Mouse (Mus musculus) cerebellum, adult 9-10 months (tissue): Measurements from ENCODE around the gene Rasgef1c.

Source experiments
- DNase-seq: peaks from one replicate; pipeline ENCODE4 v3.0.0; 2022

Gene Rasgef1c

DNA sequence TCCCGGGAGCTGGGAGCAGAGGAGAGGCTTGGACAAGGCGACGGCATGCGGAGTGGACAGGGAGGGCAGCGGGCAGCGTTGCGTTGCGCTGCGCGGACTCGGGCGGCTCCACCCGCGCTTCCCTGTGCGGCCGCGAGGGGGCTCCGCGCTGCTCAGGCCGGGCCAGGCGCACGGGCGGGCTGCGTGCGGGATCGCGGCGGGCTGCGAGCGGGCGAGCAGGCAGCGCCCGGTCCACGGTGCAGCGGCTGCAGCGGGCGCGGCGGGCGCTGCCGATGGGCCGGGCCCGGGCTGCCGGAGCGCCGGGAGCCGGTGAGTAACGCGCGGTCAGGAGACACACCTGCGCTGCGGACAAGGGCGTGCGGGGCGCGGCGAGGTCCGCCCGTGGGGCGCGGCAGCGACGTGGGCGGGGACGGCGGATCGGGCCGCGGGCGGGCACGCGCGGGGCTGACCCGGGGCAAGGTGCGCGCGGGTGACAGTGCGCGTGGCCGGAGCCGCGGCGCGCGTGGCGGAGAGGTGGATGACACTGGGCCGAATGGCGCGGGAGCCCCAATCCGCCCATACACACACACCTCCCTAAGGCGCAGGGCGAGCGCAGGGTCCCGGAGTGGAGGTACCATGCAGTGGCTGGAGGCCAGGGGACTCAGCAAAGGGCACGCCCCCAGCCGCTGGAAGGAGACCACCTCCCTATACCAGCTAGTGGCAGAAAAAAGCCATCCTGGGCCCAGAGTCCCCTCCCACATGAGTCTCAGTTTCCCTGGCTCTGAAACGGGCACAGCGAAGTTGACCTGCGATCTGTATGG, at the start of gene Rasgef1c:
Gene Rasgef1c (plus strand): TSS at position 177 of the 800 bp plus-strand sequence.
- peak; percentile 82 for DNase-seq

DNA sequence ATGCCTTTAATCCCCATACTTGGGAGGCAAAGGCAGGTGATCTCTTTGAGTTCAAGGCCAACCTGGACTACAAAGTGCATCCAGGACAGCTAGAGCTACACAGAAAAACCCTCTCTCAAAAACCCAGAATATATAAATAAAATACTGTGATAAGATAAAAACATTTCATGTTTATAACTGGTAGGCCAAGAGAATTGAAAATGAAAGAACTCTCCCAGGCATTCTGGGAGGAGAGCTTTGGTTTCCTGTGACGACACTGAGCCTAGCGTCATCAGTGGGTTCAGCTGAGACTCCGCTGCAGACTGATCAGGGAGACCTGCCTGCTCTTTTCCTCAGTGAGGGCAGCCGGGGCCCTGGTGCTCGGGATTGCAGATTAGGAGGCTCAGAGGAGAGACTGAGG, 46.5 kb upstream of the Rasgef1c start:
- DNase-seq: no peak

DNA sequence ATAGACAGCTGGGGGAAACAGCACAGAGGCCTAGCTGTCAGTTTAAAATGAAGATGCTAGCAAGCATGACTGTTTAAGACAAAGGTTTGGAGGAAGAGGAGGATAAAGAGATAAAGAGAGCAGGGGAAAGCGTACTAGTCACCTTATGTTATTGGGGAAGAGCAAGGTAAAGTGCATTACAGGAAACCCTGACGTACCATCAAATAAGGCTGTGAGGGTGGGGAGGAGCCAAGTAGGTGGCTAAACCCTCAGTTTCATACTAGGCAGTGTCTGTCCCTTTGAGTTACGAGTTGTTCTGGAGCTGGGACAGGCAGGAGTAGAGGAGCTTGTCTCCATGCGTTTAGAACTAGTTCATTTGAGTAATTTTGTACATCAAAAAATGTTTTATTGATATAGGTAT, 40.5 kb upstream of the Rasgef1c start:
- DNase-seq: no peak

DNA sequence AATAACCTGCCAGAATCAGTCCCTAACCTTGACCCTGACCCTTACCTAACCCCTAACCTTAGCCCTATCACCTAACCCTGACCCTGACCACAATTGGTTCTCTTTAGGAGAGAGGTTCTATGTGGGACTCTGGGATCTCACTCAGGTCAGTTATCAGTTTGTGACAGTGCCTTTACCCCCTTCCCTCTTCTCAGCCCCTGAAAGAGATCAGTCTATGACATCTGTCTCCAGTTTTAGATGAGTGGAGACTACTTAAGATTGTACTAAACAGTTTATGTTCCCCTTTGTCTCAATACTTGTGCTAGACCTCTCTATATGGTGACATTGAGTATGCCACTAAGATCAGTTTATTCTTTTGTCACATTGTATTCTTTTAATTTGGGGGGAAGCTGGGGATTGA, 37.7 kb upstream of the Rasgef1c start:
- DNase-seq: no peak

DNA sequence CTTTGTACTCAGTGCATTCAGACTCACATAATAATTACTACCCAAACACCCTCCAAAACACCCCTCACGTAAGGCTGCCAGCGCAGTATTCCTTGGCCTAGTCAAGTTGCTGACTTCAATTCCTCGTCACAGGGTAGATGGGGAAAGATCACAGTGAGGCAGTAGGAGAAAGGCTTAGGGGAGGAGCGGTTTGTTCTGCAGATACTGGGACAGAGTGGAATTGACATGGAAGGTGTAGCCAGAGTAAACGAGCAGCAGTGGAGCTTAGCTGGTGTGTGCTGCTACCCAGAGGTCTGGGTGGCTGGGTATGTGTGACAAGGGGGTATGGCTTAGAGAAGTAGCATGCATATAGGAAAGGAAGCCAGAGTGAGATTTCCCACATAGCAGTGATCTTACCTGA, 34.3 kb upstream of the Rasgef1c start:
- no peak for DNase-seq

DNA sequence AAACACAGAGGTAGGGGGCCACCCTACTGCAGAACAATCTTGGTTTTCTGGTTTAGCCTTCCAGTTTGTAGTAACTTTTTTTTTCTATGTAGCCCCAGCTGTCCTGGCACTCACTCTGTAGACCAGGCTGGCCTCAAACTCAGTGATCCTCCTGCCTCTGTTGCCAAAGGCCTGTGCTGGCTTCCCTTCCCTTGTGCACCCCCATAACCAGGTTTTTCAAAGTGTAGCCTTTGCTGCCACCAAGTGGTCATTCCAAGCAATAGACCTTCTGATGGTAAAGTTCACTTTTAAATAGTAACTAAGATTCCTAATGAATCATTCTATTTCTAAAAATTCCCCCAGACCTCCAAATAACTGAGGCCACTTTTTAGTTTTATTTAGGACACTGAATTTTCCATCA, 31.9 kb upstream of the Rasgef1c start:
- peak; percentile 63 for DNase-seq

DNA sequence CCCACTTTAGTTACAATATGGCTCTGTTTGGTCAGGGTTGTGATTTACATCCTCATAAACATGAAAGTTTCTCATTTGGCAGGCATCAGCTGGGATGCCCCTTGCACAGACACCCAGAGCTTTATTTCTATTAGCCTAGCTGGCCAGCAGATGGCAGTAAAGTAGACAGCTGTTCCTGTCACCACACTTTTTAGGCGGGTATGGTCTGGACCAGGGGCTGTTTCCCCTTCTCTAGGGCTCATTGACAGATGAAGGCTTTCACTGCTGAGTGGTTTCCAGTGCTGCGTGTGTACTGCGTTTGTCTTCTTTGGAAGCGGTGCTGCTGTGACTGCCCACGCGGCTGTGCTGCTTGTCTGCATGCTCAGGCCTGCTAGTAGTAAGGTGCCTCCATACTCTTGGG, 29.7 kb upstream of the Rasgef1c start:
- peak; percentile 51 for DNase-seq

DNA sequence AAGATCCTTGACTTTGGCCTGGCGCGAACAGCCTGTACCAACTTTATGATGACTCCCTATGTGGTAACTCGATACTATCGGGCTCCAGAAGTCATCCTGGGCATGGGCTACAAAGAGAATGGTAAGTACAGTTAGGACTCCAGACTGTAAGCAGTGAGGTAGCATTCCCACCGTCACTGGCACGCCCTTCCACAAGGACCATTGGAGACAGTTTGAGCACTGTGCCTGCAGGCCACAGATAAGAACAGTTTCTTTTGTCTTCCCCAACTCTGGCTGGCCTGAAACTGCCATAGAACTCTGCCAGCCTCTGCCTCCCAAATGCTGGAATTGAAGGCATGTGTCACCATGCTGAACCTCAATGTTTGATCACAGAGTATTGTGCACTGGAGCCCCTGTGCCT, 28.9 kb upstream of the Rasgef1c start:
- DNase-seq: no peak

DNA sequence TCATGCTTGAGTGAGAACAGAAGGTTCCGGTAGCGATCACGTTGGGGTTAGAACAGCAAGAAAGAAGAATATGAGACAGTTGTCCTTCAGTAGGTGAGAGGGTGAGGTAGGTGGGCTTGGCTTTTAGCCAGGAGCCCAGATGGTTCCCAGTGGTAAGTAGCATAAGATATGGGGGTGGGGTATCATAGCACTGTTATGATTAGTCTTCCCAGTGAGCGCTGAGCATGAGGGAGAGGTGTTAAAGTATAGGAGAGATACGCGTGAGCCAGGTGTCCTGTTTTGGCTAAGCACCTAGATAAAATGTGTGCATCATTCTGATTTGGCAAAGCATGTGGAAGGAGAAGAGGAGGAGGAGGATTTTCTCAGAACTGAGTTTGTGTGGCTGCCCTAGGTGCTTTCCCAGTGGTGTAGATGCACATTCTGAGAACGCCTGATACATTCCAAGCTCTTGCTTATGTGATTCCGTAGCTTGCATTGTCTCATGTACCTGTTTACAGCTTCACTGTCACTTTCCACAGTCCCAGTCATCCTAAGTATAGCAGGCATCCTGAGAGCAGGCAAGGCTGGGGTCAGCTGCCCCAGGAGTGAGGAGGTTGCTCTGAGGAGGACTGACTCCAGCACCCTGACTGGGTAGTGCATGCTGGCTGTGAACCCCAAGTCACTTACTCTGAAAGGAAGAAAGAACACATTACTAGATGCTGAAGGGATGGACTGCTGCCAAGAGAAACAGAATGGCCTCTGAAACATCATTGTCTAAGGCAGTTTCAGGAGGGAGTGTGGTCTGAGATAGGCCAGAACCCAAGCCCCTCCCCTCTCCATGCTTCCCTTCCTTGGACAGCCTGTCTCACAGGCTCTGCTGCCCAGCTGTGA, 24.5 kb upstream of the Rasgef1c start:
- DNase-seq: peak; percentile 65

DNA sequence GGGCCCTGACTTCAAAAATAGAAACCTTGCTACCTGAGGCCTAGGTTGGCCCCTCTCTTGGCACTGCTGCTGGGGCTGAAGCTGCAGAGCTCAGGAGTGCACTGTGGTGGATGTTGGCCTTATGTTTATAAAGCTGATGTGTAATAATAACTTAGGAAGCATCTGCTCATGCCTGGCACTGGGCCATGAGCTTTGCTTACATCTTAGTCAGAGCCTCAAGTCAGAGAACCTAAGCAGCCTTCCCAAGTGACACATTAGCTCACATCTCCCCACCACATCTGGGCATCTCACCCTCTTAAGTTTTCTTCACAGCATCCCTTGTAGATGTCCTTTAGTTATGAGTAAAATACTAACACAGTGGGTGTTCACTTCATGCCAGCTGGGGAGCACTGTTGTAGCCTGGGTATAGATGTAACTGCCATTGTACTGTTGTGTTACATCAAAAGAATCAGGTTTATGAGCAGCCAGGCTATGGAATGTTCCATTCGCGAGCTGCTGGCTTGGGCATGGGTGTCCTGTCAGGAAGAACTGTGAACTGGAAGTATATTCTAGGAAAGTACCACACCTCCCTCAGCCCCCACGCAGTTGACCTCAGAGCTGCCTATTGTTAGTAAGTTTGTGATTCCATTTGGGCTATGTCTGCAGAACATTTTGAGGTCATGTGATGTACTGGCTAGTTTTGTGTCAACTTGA, 21.5 kb upstream of the Rasgef1c start:
- DNase-seq: no peak

DNA sequence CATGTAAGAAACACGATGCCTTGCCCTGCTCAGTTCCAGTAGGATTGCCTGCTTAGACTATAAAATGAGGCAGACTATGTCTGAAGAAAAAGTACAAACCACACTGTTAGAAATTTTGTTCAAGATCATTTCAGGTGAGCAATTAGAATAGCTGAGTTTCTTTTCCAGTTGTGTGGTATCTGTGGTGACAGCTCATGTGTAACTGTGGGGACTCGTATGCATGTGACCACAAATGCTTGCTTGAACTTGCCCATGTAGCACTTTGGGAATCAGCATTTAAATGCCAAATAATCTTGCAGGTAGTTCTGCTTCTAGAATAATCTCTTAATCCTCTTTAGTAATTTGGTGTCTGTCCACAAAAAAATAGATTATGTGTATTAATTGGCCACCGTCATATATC, 18.2 kb upstream of the Rasgef1c start:
- no peak for DNase-seq

DNA sequence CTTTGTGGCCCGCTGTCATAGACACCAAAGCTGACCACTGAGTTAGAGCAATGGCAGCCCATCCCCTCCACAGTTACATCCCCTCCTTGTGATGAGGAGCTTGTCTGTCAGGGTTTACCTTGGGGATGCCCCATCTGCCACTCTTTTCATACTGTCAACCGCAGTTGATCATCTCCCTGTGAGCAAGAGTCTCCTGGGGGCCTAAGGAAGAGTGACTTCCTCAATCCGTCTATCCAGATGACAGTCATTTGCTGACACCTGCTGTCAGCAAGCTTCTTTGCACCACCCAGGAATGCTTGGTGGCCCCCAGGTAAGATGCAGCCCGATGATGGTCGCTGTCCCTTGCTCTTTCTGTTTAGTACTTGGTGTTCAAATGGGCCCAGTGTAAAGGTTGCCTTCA, 13.2 kb upstream of the Rasgef1c start:
- no peak for DNase-seq

DNA sequence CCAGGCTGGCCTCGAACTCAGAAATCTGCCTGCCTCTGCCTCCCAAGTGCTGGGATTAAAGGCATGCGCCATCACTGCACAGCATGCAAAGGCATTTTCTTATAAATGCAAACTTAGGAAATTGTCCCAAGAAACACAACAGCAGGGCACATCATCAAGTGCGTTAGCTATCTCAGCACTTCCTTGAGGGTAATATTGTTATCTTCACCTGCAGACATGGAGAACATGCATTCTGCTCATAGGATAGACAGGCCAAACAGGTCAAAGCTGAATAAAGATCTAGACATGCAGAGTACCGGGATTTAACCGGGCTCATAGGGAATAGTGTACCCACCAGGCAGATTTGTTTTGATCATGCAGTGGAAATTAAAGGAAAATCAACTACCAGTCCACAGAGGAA, 9.6 kb upstream of the Rasgef1c start:
- no peak for DNase-seq

DNA sequence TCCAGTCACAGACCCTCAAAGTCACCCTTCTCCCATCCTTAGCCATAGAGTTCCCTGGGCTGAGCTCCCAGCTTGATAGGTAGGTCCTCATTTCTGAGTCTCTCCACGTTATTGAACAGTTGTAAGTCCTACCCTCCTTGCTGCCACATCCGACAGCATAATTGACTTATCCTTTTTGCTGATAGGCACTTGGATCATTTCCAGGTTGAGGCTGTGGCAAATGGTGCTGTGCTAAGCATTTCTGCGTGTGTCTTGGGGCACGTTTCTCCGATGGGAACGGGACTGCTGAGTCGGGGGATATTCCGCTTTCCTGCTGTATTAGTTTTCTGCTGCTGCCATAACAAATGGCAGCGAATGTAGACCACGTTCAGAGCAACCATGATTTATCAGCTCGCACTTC, 7.8 kb upstream of the Rasgef1c start:
- no peak for DNase-seq

DNA sequence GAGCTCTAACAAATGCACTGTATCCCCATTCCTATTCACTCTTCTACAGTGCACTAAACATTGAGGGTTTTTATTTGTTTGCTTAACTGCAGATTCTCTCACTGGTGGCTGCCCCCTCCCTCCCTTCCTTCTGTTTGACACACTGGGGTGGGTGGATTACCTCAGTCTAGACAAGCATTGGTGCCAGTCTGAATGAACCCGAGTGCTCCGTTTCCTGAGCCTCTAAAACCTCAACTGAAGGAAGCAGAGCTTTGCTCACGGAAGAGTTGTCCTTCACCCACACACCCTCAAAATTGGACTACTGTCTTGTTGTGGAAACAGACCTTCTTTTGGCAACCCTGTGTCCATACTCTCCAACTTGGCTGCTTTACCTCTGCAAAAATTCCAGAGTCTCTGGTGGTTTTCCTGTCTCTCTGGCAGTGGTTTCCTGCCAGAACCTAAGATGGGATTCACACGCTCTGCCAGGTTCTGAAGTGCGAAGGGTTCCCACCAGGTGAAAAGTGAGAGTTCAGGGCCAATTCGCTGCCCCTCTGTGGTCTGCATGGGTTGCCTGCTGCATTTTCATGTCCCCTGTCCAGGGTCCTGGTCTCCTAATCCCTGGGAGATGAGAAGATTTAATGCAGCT, 5.6 kb upstream of the Rasgef1c start:
- DNase-seq: no peak

DNA sequence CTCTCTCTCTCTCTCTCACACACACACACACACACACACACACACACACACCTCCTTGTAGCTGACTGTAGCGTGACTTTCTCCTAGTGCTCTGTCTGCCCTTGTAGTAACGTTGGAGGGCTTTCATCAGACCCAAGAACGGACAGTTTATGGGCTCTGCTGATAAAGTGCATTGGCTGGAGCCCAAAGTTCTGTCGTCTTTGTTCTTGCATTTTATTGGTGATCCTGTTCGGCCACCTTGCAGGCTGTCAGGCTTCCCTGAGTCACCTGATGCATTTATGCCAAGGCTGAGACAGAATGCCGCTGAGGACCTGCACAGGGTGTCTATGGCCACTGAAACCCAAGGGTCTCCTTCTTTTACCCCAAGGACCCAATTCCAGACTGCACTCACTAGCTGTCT, 1.6 kb upstream of the Rasgef1c start:
- no peak for DNase-seq

DNA sequence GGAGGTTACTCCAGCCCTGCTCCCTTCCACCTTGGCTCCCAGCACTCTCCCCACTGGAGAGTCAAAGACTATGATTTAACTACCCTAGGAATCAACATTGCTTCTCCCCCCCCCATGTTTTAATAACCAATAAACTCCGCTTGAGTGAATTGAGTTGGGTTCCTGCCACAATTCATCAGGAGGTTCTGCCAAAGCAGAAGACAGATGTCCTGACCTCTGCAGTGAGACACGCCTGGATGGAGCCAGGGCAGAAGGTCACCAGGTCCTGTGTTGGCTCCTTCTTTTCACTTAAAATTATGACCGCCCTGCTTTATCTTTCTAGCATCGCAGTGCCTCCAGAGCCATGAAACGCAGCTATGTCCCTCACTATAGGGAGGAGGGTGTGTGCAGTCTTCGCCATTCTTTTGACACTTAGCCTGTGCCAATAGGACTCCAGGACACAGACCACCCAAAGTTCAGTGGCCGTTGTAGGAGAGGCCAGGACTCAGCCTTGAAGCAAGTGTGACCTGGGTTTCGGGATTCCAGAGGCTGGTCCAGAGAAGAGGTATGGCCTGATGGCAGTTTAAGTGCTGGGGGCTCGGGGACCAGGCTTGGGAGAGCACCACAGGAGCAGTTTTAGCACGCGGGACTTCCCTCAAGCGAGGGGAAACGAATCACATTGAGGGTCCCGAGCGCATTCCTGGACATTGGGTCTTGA, 525 bp upstream of the Rasgef1c start:
- DNase-seq: no peak

DNA sequence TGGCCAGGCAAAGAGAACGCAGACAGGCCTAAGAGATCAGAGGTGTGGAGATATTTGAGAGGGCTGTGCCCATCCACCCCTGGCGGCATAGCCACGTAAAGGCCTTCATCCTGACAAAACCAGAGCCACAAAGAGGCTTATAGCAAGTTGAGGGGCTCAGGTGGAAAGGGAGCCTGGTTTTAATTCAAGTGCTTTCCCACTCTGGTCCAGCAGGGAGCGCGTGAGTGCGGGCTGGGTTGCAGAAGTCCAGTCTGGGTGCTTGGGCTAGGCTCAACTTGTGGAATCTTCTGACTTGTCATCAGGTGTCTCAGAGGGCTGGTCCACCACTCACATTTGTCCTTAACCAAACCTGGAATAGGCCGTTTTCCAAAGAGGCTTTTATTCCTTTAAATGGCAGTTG, 1.7 kb downstream of the Rasgef1c start:
- DNase-seq: peak; percentile 83

DNA sequence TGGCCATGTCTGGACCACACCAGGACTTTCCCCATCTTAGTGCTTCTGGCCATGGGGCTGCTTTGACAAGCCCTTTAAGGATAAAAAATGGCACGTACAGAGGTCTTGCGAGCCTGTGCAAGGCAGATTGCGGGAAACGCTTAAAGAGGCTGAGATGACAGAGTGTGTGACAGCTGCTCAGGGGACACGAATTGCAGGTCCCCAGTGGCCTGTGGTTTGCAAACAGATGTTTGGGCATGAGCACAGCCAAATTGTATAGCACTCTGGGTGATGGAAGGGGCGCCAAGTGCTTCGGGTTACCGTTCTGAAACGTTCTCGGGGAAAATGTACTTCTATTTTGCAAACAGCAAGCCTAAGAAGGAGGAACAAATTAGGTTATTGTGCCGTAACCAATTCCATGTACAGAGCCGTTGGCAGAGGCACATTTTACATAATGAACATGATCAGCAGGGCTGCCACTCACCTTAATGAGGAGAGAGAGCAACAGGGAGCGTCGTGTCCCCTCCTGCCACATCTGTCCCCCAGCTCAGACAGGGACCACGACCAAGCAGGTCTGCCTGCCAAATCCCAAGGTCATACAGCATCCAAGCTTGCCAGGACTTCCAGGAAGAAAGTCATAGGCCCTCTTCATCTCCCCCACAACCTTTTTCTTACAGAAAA, 17.0 kb downstream of the Rasgef1c start:
- DNase-seq: no peak

DNA sequence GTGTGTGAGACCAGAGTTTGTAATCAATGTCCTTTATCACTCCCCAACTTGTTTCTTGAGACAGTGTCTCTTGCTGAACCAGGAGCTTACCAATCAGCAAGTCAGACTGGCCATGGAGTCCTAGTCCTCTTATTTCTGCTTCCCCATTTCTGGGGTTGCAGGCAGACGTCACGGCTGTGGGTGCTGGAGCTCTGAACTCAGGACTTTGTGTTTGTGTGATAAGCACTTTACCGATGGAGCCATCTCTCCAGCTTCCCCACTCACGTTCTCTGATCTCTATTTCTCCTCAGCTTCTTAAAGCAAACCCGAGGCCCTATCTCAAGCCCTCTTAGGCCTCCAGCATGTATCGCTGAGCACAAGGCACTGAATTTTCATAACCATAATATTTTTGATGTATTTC, 17.7 kb downstream of the Rasgef1c start:
- DNase-seq: no peak

DNA sequence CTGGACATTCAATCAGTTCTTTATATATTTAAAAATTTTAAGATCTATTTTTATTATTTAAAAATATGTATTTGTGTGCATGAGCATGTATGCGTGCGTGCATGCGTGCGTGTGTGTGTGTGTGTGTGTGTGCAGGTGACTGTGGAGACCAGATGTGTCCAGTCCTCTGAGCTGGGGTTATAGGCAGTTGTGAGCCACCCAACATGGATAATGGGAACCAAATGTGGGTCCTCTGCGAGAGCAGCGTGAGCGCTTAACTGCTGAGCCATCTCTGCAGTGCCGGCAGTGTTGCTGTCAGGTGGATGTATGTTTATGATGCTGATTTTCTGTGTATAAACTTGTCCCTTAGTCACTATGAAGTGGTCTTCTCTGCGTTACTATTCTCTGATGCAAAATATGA, 21.9 kb downstream of the Rasgef1c start:
- DNase-seq: no peak

DNA sequence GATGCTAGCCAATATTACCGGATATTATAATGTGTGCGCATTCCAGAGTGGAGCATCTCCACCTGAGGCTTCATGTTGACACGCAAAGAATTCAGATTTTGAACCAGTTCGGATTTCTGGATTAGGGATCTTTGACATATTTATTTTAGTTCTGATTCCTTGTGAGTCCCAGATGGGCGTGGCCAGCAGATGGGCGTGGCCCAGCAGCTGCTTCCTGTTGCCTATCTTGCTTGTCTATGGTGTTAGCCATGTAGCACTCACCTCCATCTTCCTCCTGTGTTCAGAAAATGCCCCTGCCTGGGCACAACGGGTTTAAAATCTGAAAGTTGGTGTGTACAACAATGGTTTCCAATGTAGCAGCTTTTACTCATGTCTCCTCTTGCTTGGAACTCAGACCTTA, 24.5 kb downstream of the Rasgef1c start:
- DNase-seq: no peak
